Mouse (Mus musculus): ENCODE data around the gene Gars.

Gars gene

GRCm38 (mm10) chr6:55093431-55094146 is 55.8 kb downstream of the Gars start:
- no peak for DNase-seq (ENCODE audit: low read depth)

- DNase-seq (ENCODE audit: low read depth) = no peak
Observed at GRCm38 (mm10) chr6:55098030-55098429, 60.2 kb downstream of the Gars start.

- no peak for DNase-seq (ENCODE audit: low read depth)
Observed at GRCm38 (mm10) chr6:55098603-55099002, 60.8 kb downstream of the Gars start.

DNA sequence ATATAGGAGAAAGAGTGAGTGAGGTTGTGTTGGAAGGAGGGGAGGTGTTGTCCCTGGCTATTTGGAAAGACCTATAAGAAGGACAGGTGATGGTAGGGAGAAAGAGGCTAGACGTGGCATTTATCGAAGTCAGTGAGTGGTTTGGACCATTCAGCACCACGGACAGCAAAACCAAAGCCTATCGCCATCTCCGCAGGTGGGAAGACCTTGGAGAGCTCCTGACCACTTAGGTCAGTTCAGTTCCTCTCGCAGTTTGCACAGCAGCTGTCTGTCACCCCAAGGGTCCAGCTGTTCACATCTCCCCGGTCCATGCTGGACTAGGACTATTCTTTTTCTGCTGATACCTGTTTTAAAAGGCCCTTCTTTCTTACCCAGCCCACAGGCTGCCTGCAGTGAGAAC is 70.6 kb downstream of the Gars start:
- DNase-seq (ENCODE audit: low read depth) = peak; percentile 52

DNA sequence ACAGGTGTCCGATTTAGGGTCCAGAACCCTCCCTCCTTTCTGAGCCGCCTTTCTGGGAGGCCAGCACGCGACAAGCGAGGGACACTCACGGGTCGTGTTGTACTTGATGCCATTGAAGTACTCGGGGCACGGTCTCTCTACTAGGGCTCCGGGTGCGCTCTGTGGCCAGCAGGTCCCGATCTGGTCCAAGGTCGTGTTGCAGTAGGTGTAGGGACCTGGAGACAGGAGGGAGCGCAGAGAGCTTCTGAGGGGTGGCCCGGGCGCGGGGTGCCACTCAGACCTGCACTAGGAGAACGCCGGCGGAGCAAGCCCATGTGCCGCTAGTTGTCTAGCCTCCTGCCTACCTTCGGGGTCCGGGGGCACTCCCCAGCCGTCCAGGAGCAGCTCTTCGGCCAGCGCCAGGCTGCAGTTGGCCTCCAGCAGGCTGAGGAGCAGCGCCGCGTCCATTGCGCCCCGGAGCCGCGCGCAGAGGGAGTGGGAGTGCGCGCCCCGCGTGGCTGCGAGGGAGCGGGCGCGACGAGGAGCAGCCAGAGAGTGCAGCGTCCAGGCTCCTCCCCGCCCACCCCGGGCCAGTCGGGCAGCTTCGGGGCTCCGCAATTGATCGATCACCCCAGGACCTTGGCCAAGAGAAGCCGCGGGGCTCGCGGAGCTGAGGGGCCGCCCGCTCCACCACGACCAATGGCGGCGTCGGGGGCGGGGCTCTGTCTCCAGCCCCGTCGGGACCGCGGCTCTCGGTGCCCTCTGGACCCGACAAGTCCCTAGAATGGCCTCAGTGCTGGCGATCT is 79.7 kb downstream of the Gars start:
- DNase-seq (ENCODE audit: low read depth) = no peak

GRCm38 (mm10) chr6:55123056-55123455 is 85.2 kb downstream of the Gars start:
- no peak for DNase-seq (ENCODE audit: low read depth)

- no peak for DNase-seq (ENCODE audit: low read depth)
Observed at GRCm38 (mm10) chr6:55126576-55126975, 88.8 kb downstream of the Gars start.

GRCm38 (mm10) chr6:55128391-55128790 is 90.6 kb downstream of the Gars start:
- DNase-seq (ENCODE audit: low read depth) = no peak
